Mouse (Mus musculus) c-Kit-positive CD71-positive TER-119-negative erythroid progenitor cells, embryonic 14.5 days (primary cell): Measurements from ENCODE around the gene Gm21773.
"Not testable (repeated sequence)": the region's sequence is repeated elsewhere in the genome, so short reads cannot be mapped to it uniquely, and the experiment has no call there.

ENCODE experiments used
- DNase-seq: peaks from one replicate; pipeline ENCODE4 v3.0.0-alpha.2; 2013; ENCODE audit warnings: low read depth

The Gm21773 gene

GRCm38 (mm10) chrY:25309260-25309659, at the start of gene Gm21773:
Gm21773 (minus strand) TSS chrY:25309360.
- DNase-seq = not testable (repeated sequence)
